Mouse (Mus musculus) heart, postnatal 0 days (tissue): ENCODE results near the gene 8030474K03Rik. TPM values are rescaled to one million over a fixed set of nuclear protein-coding genes. Genes with fewer than 3 reads are reported as not detected.
"Not testable (repeated sequence)": the region's sequence is repeated elsewhere in the genome, so short reads cannot be mapped to it uniquely, and the experiment has no call there.

Source experiments
- ATAC-seq: fragments of 200-750 bp; cut with Nextera tagmentation; 2 replicates; pipeline ENCODE4 v1.8.0; 2017; ENCODE audit warnings: low read depth, moderate number of reproducible peaks, moderate library complexity; ENCODE audit not compliant: insufficient read depth
- DNase-seq: peaks from one replicate; pipeline ENCODE4 v3.0.0-alpha.2; 2016; ENCODE audit warnings: low spot score
- H3K27ac ChIP-seq: fragments of 300-500 bp; sonication (generic); 2 replicates; pipeline ENCODE4 v1.5.1; 2014; ENCODE audit warnings: low read depth, mild to moderate bottlenecking
- H3K27me3 ChIP-seq: fragments of 300-500 bp; sonication (generic); 2 replicates; pipeline ENCODE4 v1.6.1; 2014; ENCODE audit warnings: low read length, mixed read lengths; ENCODE audit not compliant: control insufficient read depth, insufficient read depth
- H3K36me3 ChIP-seq: fragments of 300-500 bp; sonication (generic); replicated peaks from 2 replicates; pipeline ENCODE4 v1.6.1; 2014; ENCODE audit warnings: low read length, mixed read lengths; ENCODE audit not compliant: control insufficient read depth, insufficient read depth
- H3K4me1 ChIP-seq: fragments of 300-500 bp; sonication (generic); 2 replicates; pipeline ENCODE4 v1.6.1; 2014; ENCODE audit warnings: antibody characterized with exemption; ENCODE audit not compliant: control insufficient read depth, insufficient read depth
- H3K4me2 ChIP-seq: fragments of 300-500 bp; sonication (generic); 2 replicates; pipeline ENCODE4 v1.6.1; 2014; ENCODE audit warnings: low read depth, mild to moderate bottlenecking, low read length, moderate library complexity
- H3K4me3 ChIP-seq: fragments of 300-500 bp; sonication (generic); 2 replicates; pipeline ENCODE4 v1.5.1; 2014; ENCODE audit warnings: low read depth, low read length
- H3K9ac ChIP-seq: fragments of 300-500 bp; sonication (generic); replicated peaks from 2 replicates; pipeline ENCODE4 v1.6.1; 2014; ENCODE audit warnings: low read depth, low read length, mixed read lengths
- H3K9me3 ChIP-seq: fragments of 300-500 bp; sonication (generic); replicated peaks from 2 replicates; pipeline ENCODE4 v1.6.1; 2016; ENCODE audit warnings: low read length; ENCODE audit not compliant: control insufficient read depth
- CTCF ChIP-seq: IDR thresholded peaks from 2 replicates; pipeline ENCODE4 v1.5.1; 2016; ENCODE audit warnings: antibody characterized with exemption, control low read depth, low read depth
- EP300 ChIP-seq: IDR thresholded peaks from 2 replicates; pipeline ENCODE4 v1.6.1; 2016; ENCODE audit warnings: antibody characterized with exemption, low read depth
- WGBS: fragments of 180-500 bp; shearing (Covaris S2); extraction: QIAGEN DNeasy Blood & Tissue Kit; methylation state at CpG from one replicate; pipeline ENCODE4 v1.1.7; 2014; 5-methylcytosine and 5-hydroxymethylcytosine counted together
- polyA plus RNA-seq: library from polyadenylated mRNA; unstranded; fragments of >200 nt; fragmentation: Nextera tagmentation; extraction: Ambion mirVana; gene quantifications from 2 replicates; pipeline ENCODE4 v1.2.1, GENCODE M21; 2015
- total RNA-seq: library from RNA; depleted of rRNA; stranded (reverse); fragments of >200 nt; gene quantifications from 2 replicates; pipeline ENCODE4 v1.2.3, GENCODE M21; 2014; ENCODE audit warnings: low replicate concordance; rRNA removed

The 8030474K03Rik gene
- total and polyA plus RNA-seq, 2 experiments from 2014 or later: 0.12 TPM; not detected in 1

DNA sequence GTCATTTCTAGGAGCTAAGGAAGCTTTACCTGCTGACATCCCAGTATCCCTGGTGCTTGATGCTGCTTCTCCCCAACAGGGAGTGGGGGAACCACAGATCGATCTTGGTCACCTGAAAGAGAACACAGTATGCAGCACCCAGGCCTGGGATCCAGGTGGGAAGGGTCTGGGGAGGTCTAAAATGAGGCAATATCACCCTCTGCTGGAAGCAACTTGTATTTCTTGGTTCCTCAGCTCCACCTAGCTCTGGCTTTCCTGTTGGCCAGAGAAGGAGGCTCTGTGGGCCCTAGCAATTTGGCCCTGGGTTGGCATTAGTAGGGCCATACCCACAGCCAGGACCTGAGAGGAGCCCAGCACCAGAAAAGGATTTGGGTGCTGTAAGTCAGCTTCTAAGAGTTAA, 24.7 kb downstream of the 8030474K03Rik start:
- no peak overlapping the region for H3K4me2 ChIP-seq
- ATAC-seq (no peak), DNase-seq (no peak)
- H3K9ac ChIP-seq: no peak overlapping the region
- no peaks in the 10 kb centered on the region for H3K4me1 ChIP-seq
- H3K27ac ChIP-seq: no peak overlapping the region
- H3K9me3 ChIP-seq: no peaks in the 10 kb centered on the region
- TF ChIP-seq EP300: no peak
- peak; percentile 30; the same call in 1 of the 2 replicates for TF ChIP-seq CTCF
- no peaks in the 10 kb centered on the region for H3K36me3 ChIP-seq
- H3K4me3 ChIP-seq: no peak overlapping the region
- 42% methylated on average over 1 of the region's 1 CpGs for WGBS
- H3K27me3 ChIP-seq: no peaks in the 10 kb centered on the region

DNA sequence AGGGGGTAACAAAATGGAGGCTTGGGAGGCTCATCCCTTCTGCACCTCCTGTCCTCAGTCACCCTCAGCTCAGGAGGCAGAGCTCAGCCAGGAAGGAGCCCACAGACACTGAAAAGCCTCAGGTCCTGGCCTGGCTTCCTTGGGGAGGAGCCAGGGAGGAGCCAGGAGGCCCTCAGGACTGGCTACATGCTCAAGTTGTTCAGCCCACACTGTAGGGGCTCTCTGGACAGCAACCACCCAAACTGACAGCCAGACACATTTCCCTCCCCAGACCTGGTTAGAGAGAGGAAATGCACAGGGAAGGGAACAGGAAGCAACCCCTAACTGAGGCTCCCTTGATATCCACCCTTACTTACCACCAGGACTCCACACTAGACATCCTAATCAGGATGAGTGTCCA, 25.5 kb downstream of the 8030474K03Rik start:
- ATAC-seq, DNase-seq, H3K4me3 ChIP-seq, H3K36me3 ChIP-seq, H3K4me1 ChIP-seq, H3K9ac ChIP-seq, H3K9me3 ChIP-seq, H3K27ac ChIP-seq, H3K4me2 ChIP-seq, H3K27me3 ChIP-seq: not testable (repeated sequence)

DNA sequence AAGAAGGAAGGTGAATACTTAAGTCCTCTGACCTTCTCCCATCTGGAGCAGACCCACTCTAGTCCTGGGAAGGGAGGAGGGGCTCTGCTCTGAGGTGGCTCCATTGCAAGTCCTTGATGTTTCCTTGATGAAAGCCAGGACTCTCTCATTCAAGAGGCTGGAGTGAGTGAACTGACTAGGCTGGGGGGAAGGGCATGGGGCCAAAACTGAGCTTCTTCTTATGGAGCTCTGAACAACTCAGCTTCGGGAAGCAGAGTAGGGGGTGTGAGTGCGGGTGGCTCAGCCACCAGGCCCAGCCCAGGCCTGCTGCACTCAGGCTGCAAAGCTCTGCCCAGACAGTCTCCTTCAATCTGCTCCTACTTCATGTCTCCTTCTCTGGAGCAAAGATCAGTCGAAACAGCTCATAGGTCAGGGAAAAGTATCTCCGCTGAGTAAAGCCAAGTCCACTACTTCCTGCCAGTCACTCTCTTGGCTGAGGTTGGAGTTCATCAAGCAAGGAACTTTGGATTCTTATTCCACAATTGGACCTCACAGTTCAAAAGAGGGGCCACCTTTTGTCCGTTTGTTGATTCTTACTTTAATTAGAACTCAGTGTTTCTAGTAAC, 52.8 kb downstream of the 8030474K03Rik start:
- no peak overlapping the region for H3K4me3 ChIP-seq
- TF ChIP-seq CTCF: no peak
- no peak for TF ChIP-seq EP300
- no peaks in the 10 kb centered on the region for H3K36me3 ChIP-seq
- no peak for DNase-seq
- no peak for ATAC-seq
- no peaks in the 10 kb centered on the region for H3K9me3 ChIP-seq
- WGBS: 50% methylated on average over 5 of the region's 5 CpGs
- H3K9ac ChIP-seq: no peak overlapping the region
- H3K4me1 ChIP-seq: no peaks in the 10 kb centered on the region
- H3K4me2 ChIP-seq: no peak overlapping the region
- H3K27ac ChIP-seq: no peak overlapping the region
- H3K27me3 ChIP-seq: 0 out of 2 replicates have a peak, but pooled peaks cover 7% of the 10 kb centered on the region

Other genes with a start within 250 kb of the 8030474K03Rik start
- gene Ogt, start 154.6 kb upstream of the 8030474K03Rik start, total RNA-seq: 78.6 and 108 TPM in 2 replicates
- gene Ogt, start 154.6 kb upstream of the 8030474K03Rik start, polyA plus RNA-seq: 46.2 and 49.6 TPM in 2 replicates
- 0.15 TPM in 1 of 2 replicates, not detected in the other for gene Cxcr3, start 60.4 kb upstream of the 8030474K03Rik start, total RNA-seq
- gene Cxcr3, start 60.4 kb upstream of the 8030474K03Rik start, polyA plus RNA-seq: 0.11 and 0.16 TPM in 2 replicates
- gene Gm4779, start 233 bp upstream of the 8030474K03Rik start, total RNA-seq: not detected in 2 replicates
- gene Gm4779, start 233 bp upstream of the 8030474K03Rik start, polyA plus RNA-seq: 0.27 and 0.41 TPM in 2 replicates
- 4.4 and 18.7 TPM in 2 replicates for gene Nhsl2, start 54.7 kb downstream of the 8030474K03Rik start, total RNA-seq
- gene Nhsl2, start 54.7 kb downstream of the 8030474K03Rik start, polyA plus RNA-seq: 2.7 and 2.9 TPM in 2 replicates